Mouse (Mus musculus) MEL (cell line): ENCODE data around the gene Sept9. TPM values are rescaled to one million over a fixed set of nuclear protein-coding genes. Genes with fewer than 3 reads are reported as not detected.

Source experiments
- DNase-seq: peaks from one replicate; pipeline ENCODE4 v3.0.0; 2011; ENCODE audit warnings: low read depth, low spot score
- H3K27ac ChIP-seq: 2 replicates; pipeline ENCODE4 v1.5.1; 2012; ENCODE audit warnings: low read depth, mild to moderate bottlenecking, control low read depth, low read length, moderate library complexity; ENCODE audit not compliant: control insufficient read depth
- H3K27me3 ChIP-seq, 2 experiments: fragments of 150-350 bp in 1 of 2; sonication (generic) in 1 of 2; 2 replicates each; pipeline ENCODE4 v1.6.1; 2012; ENCODE audit warnings: low read length in 2 of 2, mild to moderate bottlenecking in 2 of 2, improper control_type of control experiment in 1 of 2, moderate library complexity in 1 of 2; ENCODE audit not compliant: insufficient read depth in 2 of 2, control insufficient read depth in 1 of 2
- H3K36me3 ChIP-seq, 2 experiments: 2 replicates each; pipeline ENCODE4 v1.6.1; 2012 to 2014; ENCODE audit warnings: low read length in 2 of 2, improper control_type of control experiment in 1 of 2, inconsistent platforms in 1 of 2, mild to moderate bottlenecking in 1 of 2; ENCODE audit not compliant: insufficient read depth in 2 of 2, control insufficient read depth in 1 of 2
- H3K4me1 ChIP-seq, 2 experiments: fragments of 150-350 bp in 1 of 2; sonication (generic) in 1 of 2; 2 replicates each; pipeline ENCODE4 v1.6.1; 2012; ENCODE audit warnings: low read length in 2 of 2, improper control_type of control experiment in 1 of 2, mild to moderate bottlenecking in 1 of 2; ENCODE audit not compliant: insufficient read depth in 2 of 2, control insufficient read depth in 1 of 2
- H3K4me3 ChIP-seq, 2 experiments: fragments of 150-350 bp in 1 of 2; sonication (generic) in 1 of 2; 2 replicates each; pipeline ENCODE4 v1.5.1; 2012; ENCODE audit warnings: low read depth in 2 of 2, low read length in 2 of 2, mild to moderate bottlenecking in 2 of 2, moderate library complexity in 2 of 2, control low read depth in 1 of 2, improper control_type of control experiment in 1 of 2; ENCODE audit not compliant: control insufficient read depth in 1 of 2, insufficient read depth in 1 of 2
- H3K79me2 ChIP-seq: 2 replicates; pipeline ENCODE4 v1.6.1; 2012; ENCODE audit warnings: mild to moderate bottlenecking, low read length, moderate library complexity; ENCODE audit not compliant: control insufficient read depth, poor library complexity, insufficient read depth
- H3K9ac ChIP-seq: 2 replicates; pipeline ENCODE4 v1.6.1; 2012; ENCODE audit warnings: low read depth, mild to moderate bottlenecking, control low read depth, low read length, moderate library complexity; ENCODE audit not compliant: control insufficient read depth, poor library complexity, severe bottlenecking
- H3K9me3 ChIP-seq: fragments of 150-350 bp; sonication (generic); replicated peaks from 2 replicates; pipeline ENCODE4 v1.6.1; 2012; ENCODE audit warnings: mild to moderate bottlenecking, low read length, improper control_type of control experiment, moderate library complexity; ENCODE audit not compliant: insufficient read depth
- BHLHE40 ChIP-seq: IDR thresholded peaks from 2 replicates; pipeline ENCODE4 v1.6.1; 2012; ENCODE audit warnings: low read depth, mild to moderate bottlenecking, inconsistent platforms, low read length, improper control_type of control experiment, borderline replicate concordance
- E2F4 ChIP-seq: IDR thresholded peaks from 2 replicates; pipeline ENCODE4 v1.6.1; 2011; ENCODE audit warnings: low read depth, low read length, improper control_type of control experiment, borderline replicate concordance
- ETS1 ChIP-seq: IDR thresholded peaks from 2 replicates; pipeline ENCODE4 v1.6.1; 2012; ENCODE audit warnings: low read depth, mild to moderate bottlenecking, inconsistent platforms, low read length, improper control_type of control experiment, moderate library complexity
- GABPA ChIP-seq: IDR thresholded peaks from 2 replicates; pipeline ENCODE4 v1.6.1; 2012; ENCODE audit warnings: low read depth, mild to moderate bottlenecking, inconsistent platforms, low read length, improper control_type of control experiment, moderate library complexity
- GATA1 ChIP-seq: IDR thresholded peaks from 2 replicates; pipeline ENCODE4 v1.6.1; 2011; ENCODE audit warnings: low read depth, low read length, improper control_type of control experiment
- JUND ChIP-seq: IDR thresholded peaks from 2 replicates; pipeline ENCODE4 v1.6.1; 2011; ENCODE audit warnings: low read depth, mild to moderate bottlenecking, improper control_type of control experiment, low read length
- MAFK ChIP-seq: IDR thresholded peaks from 2 replicates; pipeline ENCODE4 v1.6.1; 2011; ENCODE audit warnings: low read depth, mild to moderate bottlenecking, low read length, improper control_type of control experiment, borderline replicate concordance
- MXI1 ChIP-seq: IDR thresholded peaks from 2 replicates; pipeline ENCODE4 v1.6.1; 2011; ENCODE audit warnings: mild to moderate bottlenecking, low read depth, low read length, improper control_type of control experiment
- MYB ChIP-seq: IDR thresholded peaks from 2 replicates; pipeline ENCODE4 v1.6.1; 2011; ENCODE audit warnings: mild to moderate bottlenecking, low read depth, low read length, improper control_type of control experiment
- RAD21 ChIP-seq: IDR thresholded peaks from 2 replicates; pipeline ENCODE4 v1.6.1; 2011; ENCODE audit warnings: mild to moderate bottlenecking, low read depth, low read length, improper control_type of control experiment
- RCOR1 ChIP-seq: IDR thresholded peaks from 2 replicates; pipeline ENCODE4 v1.6.1; 2012; ENCODE audit warnings: low read depth, mild to moderate bottlenecking, inconsistent platforms, low read length, improper control_type of control experiment
- SIN3A ChIP-seq: IDR thresholded peaks from 2 replicates; pipeline ENCODE4 v1.6.1; 2012; ENCODE audit warnings: low read length, improper control_type of control experiment, inconsistent platforms
- UBTF ChIP-seq: IDR thresholded peaks from 2 replicates; pipeline ENCODE4 v1.6.1; 2012; ENCODE audit warnings: low read depth, mild to moderate bottlenecking, inconsistent platforms, low read length, improper control_type of control experiment, moderate library complexity, borderline replicate concordance; ENCODE audit not compliant: insufficient read depth
- USF2 ChIP-seq, 2 experiments: IDR thresholded peaks; 2 replicates each; pipeline ENCODE4 v1.6.1; 2011 to 2012; ENCODE audit warnings: improper control_type of control experiment in 2 of 2, low read length in 2 of 2, borderline replicate concordance in 1 of 2, inconsistent platforms in 1 of 2, low read depth in 1 of 2, mild to moderate bottlenecking in 1 of 2; ENCODE audit not compliant: insufficient read depth in 1 of 2
- ZKSCAN1 ChIP-seq: IDR thresholded peaks from 2 replicates; pipeline ENCODE4 v1.6.1; 2012; ENCODE audit warnings: low read depth, mild to moderate bottlenecking, inconsistent platforms, low read length, improper control_type of control experiment, moderate library complexity
- ZNF384 ChIP-seq: IDR thresholded peaks from 2 replicates; pipeline ENCODE4 v1.6.1; 2012; ENCODE audit warnings: low read depth, mild to moderate bottlenecking, inconsistent platforms, low read length, improper control_type of control experiment
- polyA plus RNA-seq, 2 experiments: library from polyadenylated mRNA; stranded (reverse) in 1 of 2; unstranded in 1 of 2; fragments of >175 nt in 1 of 2; fragments of >200 nt in 1 of 2; gene quantifications; 2 replicates each; pipeline versions ENCODE4 v1.2.1 to v1.2.4; 2012; ENCODE audit warnings: low replicate concordance in 2 of 2, low read depth in 1 of 2; ENCODE audit not compliant: insufficient read length in 2 of 2, insufficient read depth in 1 of 2, missing spikeins in 1 of 2
- total RNA-seq: library from RNA; depleted of rRNA; stranded (reverse); fragments of 300-350 nt; gene quantifications from 2 replicates; pipeline ENCODE4 v1.2.3, GENCODE M21; 2012

Gene Sept9
- total and polyA plus RNA-seq, 3 experiments: 49.7 to 196 (median 163) TPM

DNA sequence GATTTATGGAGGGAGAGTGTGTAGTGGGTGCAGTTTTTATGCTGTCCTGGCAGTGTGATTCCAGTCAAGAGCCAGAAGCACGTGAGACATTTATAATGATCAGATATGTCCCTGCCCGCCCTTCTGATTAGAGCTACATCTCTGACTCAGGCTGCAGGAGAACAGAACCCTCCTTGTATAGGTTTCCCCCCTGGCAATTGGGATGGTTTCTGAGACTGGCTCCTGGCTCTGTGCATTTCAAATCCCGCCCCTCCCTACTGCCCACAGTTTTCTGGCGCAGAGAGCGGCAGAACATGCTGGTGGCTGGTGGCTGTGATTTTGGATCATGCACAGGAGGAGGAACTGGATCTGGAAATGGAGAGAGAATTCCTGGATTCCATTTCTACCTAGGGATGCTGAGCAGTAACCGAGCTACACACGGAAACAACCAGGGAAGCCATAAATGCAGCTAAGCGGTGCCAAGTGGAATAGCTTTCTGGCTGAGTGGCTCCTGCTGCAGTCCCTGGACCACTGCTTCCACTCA is 8.8 kb downstream of the Sept9 start:
- Histone ChIP-seq H3K4me1 (no peaks in the 10 kb centered on the region), H3K9me3 (no peaks in the 10 kb centered on the region), H3K79me2 (no peaks in the 10 kb centered on the region)
- TF ChIP-seq ZKSCAN1: no peak
- TF ChIP-seq, all 39 proteins: peak for 0
- Histone ChIP-seq H3K36me3 (no peaks in the 10 kb centered on the region), H3K27me3 (peaks cover 10 to 24% of the 10 kb centered on the region in 2 experiments), H3K27ac (no peak overlapping the region), H3K9ac (no peak overlapping the region), H3K4me3 (no peak overlapping the region)
- DNase-seq: no peak

DNA sequence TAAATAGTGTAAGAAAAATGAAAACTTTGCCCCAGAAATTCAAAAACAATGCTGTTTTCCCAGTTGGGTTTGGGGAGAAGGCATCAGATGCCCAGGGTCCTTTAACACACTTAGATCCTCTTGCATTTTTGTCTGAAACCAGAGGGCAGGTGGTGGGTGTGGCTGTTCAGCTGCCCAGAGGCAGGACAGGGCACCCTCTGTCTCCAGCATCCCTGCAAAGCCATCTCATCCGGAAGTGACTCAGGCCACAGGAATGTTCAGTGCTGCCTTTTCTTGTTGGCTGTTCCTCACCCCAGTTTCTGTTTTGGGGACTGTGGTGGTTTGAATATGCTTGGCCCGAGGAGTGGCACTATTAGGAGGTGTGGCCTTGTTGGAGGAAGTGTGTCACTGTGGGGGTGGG is 17.3 kb downstream of the Sept9 start:
- Histone ChIP-seq H3K9me3 (no peaks in the 10 kb centered on the region), H3K4me1 (no peaks in the 10 kb centered on the region), H3K79me2 (no peaks in the 10 kb centered on the region), H3K27ac (no peak overlapping the region), H3K4me3 (no peak overlapping the region), H3K36me3 (no peaks in the 10 kb centered on the region), H3K9ac (no peak overlapping the region), H3K27me3 (peaks cover 0 to 3% of the 10 kb centered on the region in 2 experiments; a peak in 1 of 4 replicates)
- no peak for DNase-seq
- TF ChIP-seq ZNF384 (no peak), USF2 (IDR thresholded peaks at IDR 0.05; ENCODE audit: borderline replicate concordance in 1 of 2, insufficient read depth in 1 of 2, low read depth in 1 of 2, low read length in 2 of 2) (no peak), JUND (no peak), RAD21 (no peak), SIN3A (no peak), GATA1 (no peak), E2F4 (no peak), MXI1 (no peak), UBTF (no peak), GABPA (no peak), MAFK (no peak), RCOR1 (no peak), MYB (no peak)

DNA sequence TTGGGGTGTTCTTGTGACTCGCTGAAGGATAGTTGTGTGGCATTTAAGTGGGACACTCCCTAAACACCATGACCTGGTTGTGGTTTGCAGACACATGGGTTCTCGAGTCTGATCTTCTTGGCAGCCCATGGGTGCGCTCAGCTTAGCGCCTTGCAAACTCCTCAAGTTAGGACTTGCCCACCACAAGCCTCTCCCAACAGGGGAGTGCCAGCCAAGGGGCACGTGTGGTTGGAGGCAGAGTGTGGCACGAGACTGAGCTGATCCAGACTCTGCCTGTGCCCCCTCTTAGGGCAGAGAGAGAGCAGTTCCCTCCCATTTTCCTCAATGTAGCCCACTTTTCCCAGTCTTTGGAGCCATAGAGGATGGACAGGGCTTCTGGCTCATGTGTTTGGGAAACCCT is 18.6 kb downstream of the Sept9 start:
- no peaks in the 10 kb centered on the region for H3K79me2 ChIP-seq
- no peak overlapping the region for H3K27ac ChIP-seq
- H3K27me3 ChIP-seq: peaks cover 0 to 2% of the 10 kb centered on the region in 2 experiments; a peak in 1 of 4 replicates
- H3K9ac ChIP-seq: no peak overlapping the region
- no peak overlapping the region for H3K4me3 ChIP-seq
- TF ChIP-seq BHLHE40: no peak
- no peak for TF ChIP-seq ETS1
- no peak for DNase-seq
- H3K36me3 ChIP-seq: no peaks in the 10 kb centered on the region
- H3K9me3 ChIP-seq: no peaks in the 10 kb centered on the region
- no peaks in the 10 kb centered on the region for H3K4me1 ChIP-seq
